Mouse (Mus musculus) megakaryocyte, embryonic 14.5 days (primary cell): ENCODE results near the gene Focad.

Experiments
- FLI1 ChIP-seq: IDR thresholded peaks from 2 replicates; pipeline ENCODE4 v1.6.1; 2012; ENCODE audit warnings: low read length, inconsistent platforms, mixed read lengths
- GATA1 ChIP-seq: IDR thresholded peaks from 3 replicates; pipeline ENCODE4 v1.6.1; 2012; ENCODE audit warnings: mixed read lengths, low read length, inconsistent platforms, borderline replicate concordance

DNA sequence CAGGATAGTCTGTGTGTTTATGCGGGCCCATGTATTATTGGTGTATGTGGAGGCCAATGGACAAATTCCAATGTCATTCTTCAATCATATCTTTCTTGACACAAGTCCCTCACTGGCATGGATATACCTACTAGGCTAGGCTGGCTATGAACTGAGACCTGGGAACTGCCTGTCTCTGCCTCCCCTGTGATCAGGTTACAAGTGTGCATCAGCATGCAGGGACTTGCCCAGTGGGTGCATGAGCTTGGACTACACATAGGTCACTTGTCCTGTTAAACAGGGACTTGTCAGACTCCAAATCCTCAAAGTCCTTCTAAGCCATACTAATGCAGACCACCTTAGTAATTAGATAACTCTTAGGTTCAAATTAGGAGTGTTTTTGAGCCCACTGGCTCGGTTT lies 184.1 kb downstream of the Focad start:
- no peak for TF ChIP-seq FLI1
- TF ChIP-seq GATA1, result no peak
